Mouse (Mus musculus): ENCODE data around the gene Slc2a2.

The Slc2a2 gene

GRCm38 (mm10) chr3:28697797-28698196, at the start of gene Slc2a2:
TSS of gene Slc2a2 (plus strand) at chr3:28697903.
- no peak for DNase-seq (ENCODE audit: low spot score in 2 of 2)

GRCm38 (mm10) chr3:28652574-28652973, 45.1 kb upstream of the Slc2a2 start:
- DNase-seq (ENCODE audit: low spot score in 2 of 2), result no peak

- DNase-seq (ENCODE audit: low spot score in 2 of 2), result no peak
These were observed 44.7 kb upstream of the Slc2a2 start for GRCm38 (mm10) chr3:28653043-28653442.

GRCm38 (mm10) chr3:28654740-28655139, 43.0 kb upstream of the Slc2a2 start:
- no peak for DNase-seq (ENCODE audit: low spot score in 2 of 2)

GRCm38 (mm10) chr3:28658349-28658748, 39.4 kb upstream of the Slc2a2 start:
- DNase-seq (ENCODE audit: low spot score in 2 of 2), result no peak

GRCm38 (mm10) chr3:28680851-28681250, 16.9 kb upstream of the Slc2a2 start:
- DNase-seq (ENCODE audit: low spot score in 2 of 2), result no peak

GRCm38 (mm10) chr3:28681866-28682265, 15.8 kb upstream of the Slc2a2 start:
- no peak for DNase-seq (ENCODE audit: low spot score in 2 of 2)

GRCm38 (mm10) chr3:28682411-28682810, 15.3 kb upstream of the Slc2a2 start:
- no peak for DNase-seq (ENCODE audit: low spot score in 2 of 2)

GRCm38 (mm10) chr3:28685510-28685909, 12.2 kb upstream of the Slc2a2 start:
- DNase-seq (ENCODE audit: low spot score in 2 of 2), result no peak

- no peak for DNase-seq (ENCODE audit: low spot score in 2 of 2)
These were observed 2.9 kb upstream of the Slc2a2 start for GRCm38 (mm10) chr3:28694811-28695210.

- no peak for DNase-seq (ENCODE audit: low spot score in 2 of 2)
These were observed 2.1 kb upstream of the Slc2a2 start for GRCm38 (mm10) chr3:28695608-28696007.

GRCm38 (mm10) chr3:28696162-28696561, 1.5 kb upstream of the Slc2a2 start:
- DNase-seq (ENCODE audit: low spot score in 2 of 2), result no peak

- no peak for DNase-seq (ENCODE audit: low spot score in 2 of 2)
These were observed 1.9 kb downstream of the Slc2a2 start for GRCm38 (mm10) chr3:28699601-28700000.

GRCm38 (mm10) chr3:28705522-28706137, 7.9 kb downstream of the Slc2a2 start:
- DNase-seq (ENCODE audit: low spot score in 2 of 2), result no peak

GRCm38 (mm10) chr3:28706736-28707135, 9.0 kb downstream of the Slc2a2 start:
- no peak for DNase-seq (ENCODE audit: low spot score in 2 of 2)

GRCm38 (mm10) chr3:28709740-28710139, 12.0 kb downstream of the Slc2a2 start:
- DNase-seq (ENCODE audit: low spot score in 2 of 2), result peak; percentile 7 to 14

- no peak for DNase-seq (ENCODE audit: low spot score in 2 of 2)
These were observed 16.4 kb downstream of the Slc2a2 start for GRCm38 (mm10) chr3:28713913-28714698.

GRCm38 (mm10) chr3:28718521-28718920, 20.8 kb downstream of the Slc2a2 start:
- DNase-seq (ENCODE audit: low spot score in 2 of 2), result no peak

- DNase-seq (ENCODE audit: low spot score in 2 of 2), result no peak
These were observed 23.5 kb downstream of the Slc2a2 start for GRCm38 (mm10) chr3:28721218-28721617.

- DNase-seq (ENCODE audit: low spot score in 2 of 2), result no peak
These were observed 24.1 kb downstream of the Slc2a2 start for GRCm38 (mm10) chr3:28721838-28722237.

- no peak for DNase-seq (ENCODE audit: low spot score in 2 of 2)
These were observed 24.8 kb downstream of the Slc2a2 start for GRCm38 (mm10) chr3:28722531-28722930.

- no peak for DNase-seq (ENCODE audit: low spot score in 2 of 2)
These were observed 25.8 kb downstream of the Slc2a2 start for GRCm38 (mm10) chr3:28723534-28723933.

- no peak for DNase-seq (ENCODE audit: low spot score in 2 of 2)
These were observed 27.5 kb downstream of the Slc2a2 start for GRCm38 (mm10) chr3:28725203-28725602.
